Mouse (Mus musculus): ENCODE data around the gene Vsig8. TPM values are rescaled to one million over a fixed set of nuclear protein-coding genes. Genes with fewer than 3 reads are reported as not detected.

The Vsig8 gene
- polyA plus RNA-seq, 1 experiment from 2014 or later, result not detected

DNA sequence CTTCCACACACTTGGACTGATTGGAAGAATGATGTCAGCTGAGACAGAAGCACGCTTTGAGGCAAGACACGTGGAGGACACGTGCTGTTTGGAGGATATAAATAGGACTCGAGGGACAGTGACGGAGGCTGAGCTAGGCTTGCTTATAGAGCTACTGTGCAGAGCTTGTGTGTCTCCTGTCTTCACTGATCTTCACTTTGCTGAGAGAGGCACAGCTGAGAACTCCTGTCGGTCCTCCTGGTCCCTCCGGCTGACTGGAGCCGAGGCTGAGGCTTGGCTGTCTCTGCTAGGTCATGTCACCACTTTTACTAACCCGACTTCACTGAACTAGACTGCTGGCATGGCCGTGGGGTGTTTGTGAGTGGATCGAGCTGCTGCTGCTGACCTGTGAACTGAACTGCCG, 32.0 kb upstream of the Vsig8 start:
- H3K9me3 ChIP-seq (replicated peaks; ENCODE audit: control insufficient read depth, low read length), result no peaks in the 10 kb centered on the region
- H3K27me3 ChIP-seq (ENCODE audit: control insufficient read depth, insufficient read depth, low read length), result no peaks in the 10 kb centered on the region; the same call in 1 of the 2 replicates
- no peaks in the 10 kb centered on the region for H3K36me3 ChIP-seq (ENCODE audit: control insufficient read depth, insufficient read depth, low read length)
- H3K27ac ChIP-seq (ENCODE audit: low read depth, low read length), result no peak overlapping the region
- H3K4me2 ChIP-seq, result no peak overlapping the region
- H3K9ac ChIP-seq (ENCODE audit: low read depth, low read length), result no peak overlapping the region
- WGBS (ENCODE audit: insufficient replicate concordance), result 46% methylated on average over 12 of the region's 12 CpGs
- H3K4me3 ChIP-seq (ENCODE audit: low read depth, low read length), result no peak overlapping the region
- no peak for ATAC-seq (replicated peaks; ENCODE audit: insufficient number of reproducible peaks, low FRiP score, low TSS enrichment)
- H3K4me1 ChIP-seq (ENCODE audit: control insufficient read depth, insufficient read depth, low read length), result peaks cover 6% of the 10 kb centered on the region; the same call in 1 of the 2 replicates

- no peaks in the 10 kb centered on the region for H3K9me3 ChIP-seq (replicated peaks; ENCODE audit: control insufficient read depth, low read length)
- H3K27me3 ChIP-seq (ENCODE audit: control insufficient read depth, insufficient read depth, low read length), result no peaks in the 10 kb centered on the region; the same call in none of the 2 replicates
- WGBS (ENCODE audit: insufficient replicate concordance), result 47% methylated on average over 15 of the region's 15 CpGs
- peak; percentile 41; the same call in 1 of the 2 replicates for ATAC-seq (replicated peaks; ENCODE audit: insufficient number of reproducible peaks, low FRiP score, low TSS enrichment)
- H3K36me3 ChIP-seq (ENCODE audit: control insufficient read depth, insufficient read depth, low read length), result no peaks in the 10 kb centered on the region
- H3K4me3 ChIP-seq (ENCODE audit: low read depth, low read length), result no peak overlapping the region
- peak overlapping the region; percentile 88 for H3K27ac ChIP-seq (ENCODE audit: low read depth, low read length)
- no peak overlapping the region for H3K9ac ChIP-seq (ENCODE audit: low read depth, low read length)
- H3K4me2 ChIP-seq, result no peak overlapping the region; the same call in 1 of the 2 replicates
- peaks cover 3% of the 10 kb centered on the region; the same call in 1 of the 2 replicates for H3K4me1 ChIP-seq (ENCODE audit: control insufficient read depth, insufficient read depth, low read length)
Measured at GRCm38 (mm10) chr1:172525027-172525764, 30.5 kb upstream of the Vsig8 start.

DNA sequence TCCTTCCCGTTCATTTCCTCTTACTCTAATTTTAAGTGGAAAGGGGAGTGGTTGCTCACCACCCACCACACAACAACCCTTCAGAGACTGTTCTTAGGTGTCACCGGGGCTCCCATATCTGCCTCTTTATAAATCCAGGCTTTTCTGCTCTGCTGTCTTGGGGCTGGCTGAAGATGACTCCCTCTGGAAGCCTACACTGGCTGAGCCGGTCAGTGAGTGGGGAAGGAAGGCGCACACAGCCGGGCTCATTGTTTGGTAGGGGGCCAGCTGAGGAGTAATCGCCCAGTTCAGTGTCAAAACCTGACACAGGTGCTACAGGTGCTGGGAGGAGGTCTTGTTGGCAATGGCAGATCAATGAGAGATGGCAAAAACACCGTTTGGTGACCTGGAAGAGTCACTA, 29.8 kb upstream of the Vsig8 start:
- H3K4me3 ChIP-seq (ENCODE audit: low read depth, low read length), result no peak overlapping the region; the same call in 1 of the 2 replicates
- peaks cover 8% of the 10 kb centered on the region; the same call in 1 of the 2 replicates for H3K4me1 ChIP-seq (ENCODE audit: control insufficient read depth, insufficient read depth, low read length)
- H3K27me3 ChIP-seq (ENCODE audit: control insufficient read depth, insufficient read depth, low read length), result no peaks in the 10 kb centered on the region; the same call in none of the 2 replicates
- no peaks in the 10 kb centered on the region for H3K36me3 ChIP-seq (ENCODE audit: control insufficient read depth, insufficient read depth, low read length)
- H3K27ac ChIP-seq (ENCODE audit: low read depth, low read length), result peak overlapping the region; percentile 88
- WGBS (ENCODE audit: insufficient replicate concordance), result 50% methylated on average over 7 of the region's 7 CpGs
- no peak overlapping the region for H3K9ac ChIP-seq (ENCODE audit: low read depth, low read length)
- peak overlapping the region; percentile 53 for H3K4me2 ChIP-seq
- no peaks in the 10 kb centered on the region for H3K9me3 ChIP-seq (replicated peaks; ENCODE audit: control insufficient read depth, low read length)
- ATAC-seq (replicated peaks; ENCODE audit: insufficient number of reproducible peaks, low FRiP score, low TSS enrichment), result no peak

DNA sequence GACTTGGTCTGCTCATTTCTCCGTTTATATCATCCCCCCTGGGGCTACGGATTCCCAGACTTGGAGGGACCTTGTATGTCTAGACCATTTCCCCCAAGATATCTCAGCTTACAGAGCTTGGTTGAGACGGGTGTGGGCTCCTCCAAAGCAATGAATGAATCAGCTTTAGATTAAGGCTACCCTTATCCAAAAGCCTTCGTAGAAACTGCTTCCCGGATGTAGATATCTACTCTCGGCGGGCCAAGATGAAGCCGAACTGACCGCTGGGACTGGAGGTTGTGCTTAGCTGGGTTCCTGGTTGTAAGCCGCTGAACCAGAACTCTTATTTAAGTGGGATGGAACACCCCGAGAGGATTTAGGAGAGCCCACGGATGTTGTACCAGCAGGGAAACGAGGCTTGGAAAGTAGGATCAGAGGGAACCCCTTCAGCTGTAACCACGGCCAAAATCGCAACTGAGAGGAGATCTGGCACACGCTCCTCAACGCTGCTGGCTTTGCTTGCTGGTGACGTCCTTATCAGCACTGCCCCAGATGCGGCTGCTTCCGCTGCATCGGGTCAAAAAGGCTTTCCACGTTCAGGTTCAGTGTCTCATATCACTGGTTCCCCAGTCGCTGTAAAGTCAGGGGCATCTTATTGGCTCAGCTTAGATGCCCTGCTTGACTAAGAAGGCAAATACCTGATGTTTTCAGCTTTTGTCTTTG, 29.2 kb upstream of the Vsig8 start:
- Histone ChIP-seq H3K9me3 (replicated peaks; ENCODE audit: control insufficient read depth, low read length) (no peaks in the 10 kb centered on the region), H3K4me2 (peak overlapping the region; percentile 53), H3K9ac (ENCODE audit: low read depth, low read length) (peak overlapping the region; percentile 39; the same call in 1 of the 2 replicates), H3K27ac (ENCODE audit: low read depth, low read length) (peak overlapping the region; percentile 88), H3K27me3 (ENCODE audit: control insufficient read depth, insufficient read depth, low read length) (no peaks in the 10 kb centered on the region; the same call in none of the 2 replicates), H3K36me3 (ENCODE audit: control insufficient read depth, insufficient read depth, low read length) (no peaks in the 10 kb centered on the region), H3K4me3 (ENCODE audit: low read depth, low read length) (peak overlapping the region; percentile 19; the same call in 1 of the 2 replicates), H3K4me1 (ENCODE audit: control insufficient read depth, insufficient read depth, low read length) (peaks cover 8% of the 10 kb centered on the region; the same call in 1 of the 2 replicates)
- ATAC-seq (replicated peaks; ENCODE audit: insufficient number of reproducible peaks, low FRiP score, low TSS enrichment), result peak; percentile 50
- 26% methylated on average over 23 of the region's 23 CpGs for WGBS (ENCODE audit: insufficient replicate concordance)

- Histone ChIP-seq H3K36me3 (ENCODE audit: control insufficient read depth, insufficient read depth, low read length) (no peaks in the 10 kb centered on the region), H3K27me3 (ENCODE audit: control insufficient read depth, insufficient read depth, low read length) (peaks cover 5% of the 10 kb centered on the region), H3K4me1 (ENCODE audit: control insufficient read depth, insufficient read depth, low read length) (peaks cover 13% of the 10 kb centered on the region; the same call in 1 of the 2 replicates), H3K4me3 (ENCODE audit: low read depth, low read length) (no peak overlapping the region), H3K27ac (ENCODE audit: low read depth, low read length) (peak overlapping the region; percentile 88), H3K9me3 (replicated peaks; ENCODE audit: control insufficient read depth, low read length) (no peaks in the 10 kb centered on the region), H3K9ac (ENCODE audit: low read depth, low read length) (no peak overlapping the region), H3K4me2 (peak overlapping the region; percentile 53; the same call in 1 of the 2 replicates)
- WGBS (ENCODE audit: insufficient replicate concordance), result 88% methylated on average over 10 of the region's 10 CpGs
- ATAC-seq (replicated peaks; ENCODE audit: insufficient number of reproducible peaks, low FRiP score, low TSS enrichment), result no peak
Measured at GRCm38 (mm10) chr1:172527431-172527830, 28.3 kb upstream of the Vsig8 start.

DNA sequence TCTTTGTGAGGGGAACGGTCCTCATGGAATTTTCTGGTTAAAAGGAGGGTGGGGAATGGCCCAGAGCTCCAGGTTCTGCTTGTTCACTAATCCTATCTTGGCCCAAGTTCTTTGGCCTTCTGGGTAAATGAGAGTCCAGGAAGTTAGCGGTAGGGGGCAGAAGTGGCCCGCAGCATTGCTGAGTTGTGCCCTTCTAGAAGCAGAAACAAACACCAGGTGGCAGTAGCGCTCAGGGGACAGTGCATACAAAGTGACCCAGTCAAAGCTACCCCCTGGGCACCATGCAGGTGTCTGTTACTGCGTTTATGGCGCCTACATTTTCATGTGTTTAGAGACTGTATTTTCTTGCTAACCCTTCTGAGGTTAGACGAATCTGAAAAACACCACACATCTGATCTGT, 27.0 kb upstream of the Vsig8 start:
- no peak for ATAC-seq (replicated peaks; ENCODE audit: insufficient number of reproducible peaks, low FRiP score, low TSS enrichment)

DNA sequence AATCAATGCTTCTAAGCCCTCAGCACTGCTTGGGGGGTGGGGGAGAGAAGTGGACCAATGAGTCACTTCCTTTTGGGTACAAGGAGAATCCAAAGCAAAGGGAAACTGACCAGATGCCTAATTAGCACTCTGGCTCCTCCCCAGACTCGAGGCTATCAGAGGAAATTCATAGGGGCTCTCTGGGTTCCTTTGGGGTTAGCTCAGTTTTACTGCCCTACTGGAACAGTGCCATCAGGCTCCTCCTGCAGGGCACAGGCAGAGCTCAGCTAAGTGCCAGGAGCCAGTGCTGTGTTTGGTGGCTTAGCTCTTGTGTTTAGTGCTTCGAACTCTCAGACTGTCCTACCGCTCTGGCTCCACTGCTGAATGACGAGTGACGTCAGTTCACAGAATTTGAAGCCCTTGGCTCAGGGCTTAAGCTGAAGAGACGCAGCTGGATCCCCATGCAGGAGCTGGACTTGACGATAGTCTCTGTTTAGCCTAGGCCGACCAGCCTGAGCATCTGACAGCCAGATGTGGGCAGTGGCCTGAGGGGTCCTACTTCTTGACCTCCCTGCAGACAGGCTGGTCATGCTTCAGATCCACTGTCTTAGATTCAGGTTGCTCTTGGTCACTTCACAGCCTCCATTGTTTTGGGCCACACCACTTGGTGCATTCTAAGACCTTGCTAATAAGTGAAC, 25.1 kb upstream of the Vsig8 start:
- H3K27ac ChIP-seq (ENCODE audit: low read depth, low read length), result 0 out of 2 replicates have a peak overlapping the region, but pooled peaks have one; percentile 5

More for the DNA sequence above, 27.0 kb upstream of the Vsig8 start:
- Histone ChIP-seq H3K27me3 (ENCODE audit: control insufficient read depth, insufficient read depth, low read length) (peaks cover 5% of the 10 kb centered on the region), H3K36me3 (ENCODE audit: control insufficient read depth, insufficient read depth, low read length) (no peaks in the 10 kb centered on the region), H3K9ac (ENCODE audit: low read depth, low read length) (no peak overlapping the region), H3K9me3 (replicated peaks; ENCODE audit: control insufficient read depth, low read length) (no peaks in the 10 kb centered on the region), H3K4me2 (no peak overlapping the region), H3K4me1 (ENCODE audit: control insufficient read depth, insufficient read depth, low read length) (peaks cover 13% of the 10 kb centered on the region; the same call in 1 of the 2 replicates), H3K27ac (ENCODE audit: low read depth, low read length) (no peak overlapping the region), H3K4me3 (ENCODE audit: low read depth, low read length) (no peak overlapping the region)
- WGBS (ENCODE audit: insufficient replicate concordance), result 11% methylated on average over 7 of the region's 7 CpGs

DNA sequence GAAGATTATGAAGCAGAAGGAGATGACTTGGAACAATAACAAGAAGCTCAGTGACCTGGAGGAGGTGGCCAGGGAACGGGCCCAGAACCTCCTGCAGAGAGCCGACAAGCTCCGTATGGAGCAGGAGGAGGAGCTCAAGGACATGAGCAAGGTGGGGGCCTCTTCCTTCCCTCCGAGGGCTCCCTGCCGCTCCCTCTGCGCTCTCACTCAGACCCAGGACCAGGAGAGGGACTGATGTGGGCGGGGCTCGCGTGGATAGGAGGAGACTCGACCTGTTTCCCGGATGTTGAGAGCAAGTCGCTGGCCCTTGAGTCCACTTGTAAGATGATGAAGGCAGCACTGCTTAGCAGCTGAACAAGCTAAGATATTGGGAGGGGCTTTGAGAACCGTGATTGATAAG, 23.2 kb upstream of the Vsig8 start:
- Histone ChIP-seq H3K27me3 (ENCODE audit: control insufficient read depth, insufficient read depth, low read length) (peaks cover 5% of the 10 kb centered on the region), H3K36me3 (ENCODE audit: control insufficient read depth, insufficient read depth, low read length) (no peaks in the 10 kb centered on the region), H3K9ac (ENCODE audit: low read depth, low read length) (peak overlapping the region; percentile 11; the same call in 1 of the 2 replicates), H3K27ac (ENCODE audit: low read depth, low read length) (no peak overlapping the region), H3K9me3 (replicated peaks; ENCODE audit: control insufficient read depth, low read length) (no peaks in the 10 kb centered on the region), H3K4me3 (ENCODE audit: low read depth, low read length) (peak overlapping the region; percentile 19), H3K4me1 (ENCODE audit: control insufficient read depth, insufficient read depth, low read length) (peaks cover 9% of the 10 kb centered on the region; the same call in 1 of the 2 replicates), H3K4me2 (peak overlapping the region; percentile 49)
- 0% methylated on average over 13 of the region's 13 CpGs for WGBS (ENCODE audit: insufficient replicate concordance)
- no peak; the same call in 1 of the 2 replicates for ATAC-seq (replicated peaks; ENCODE audit: insufficient number of reproducible peaks, low FRiP score, low TSS enrichment)

More for the DNA sequence above, 25.1 kb upstream of the Vsig8 start:
- H3K36me3 ChIP-seq (ENCODE audit: control insufficient read depth, insufficient read depth, low read length), result no peaks in the 10 kb centered on the region
- H3K4me1 ChIP-seq (ENCODE audit: control insufficient read depth, insufficient read depth, low read length), result peaks cover 13% of the 10 kb centered on the region; the same call in 1 of the 2 replicates
- ATAC-seq (replicated peaks; ENCODE audit: insufficient number of reproducible peaks, low FRiP score, low TSS enrichment), result no peak
- no peaks in the 10 kb centered on the region for H3K9me3 ChIP-seq (replicated peaks; ENCODE audit: control insufficient read depth, low read length)
- no peak overlapping the region for H3K4me3 ChIP-seq (ENCODE audit: low read depth, low read length)
- H3K27me3 ChIP-seq (ENCODE audit: control insufficient read depth, insufficient read depth, low read length), result peaks cover 5% of the 10 kb centered on the region
- no peak overlapping the region for H3K4me2 ChIP-seq
- no peak overlapping the region for H3K9ac ChIP-seq (ENCODE audit: low read depth, low read length)
- WGBS (ENCODE audit: insufficient replicate concordance), result 20% methylated on average over 8 of the region's 8 CpGs
